Mouse (Mus musculus): Measurements from ENCODE around the gene Polr2m. TPM values are rescaled to one million over a fixed set of nuclear protein-coding genes. Genes with fewer than 3 reads are reported as not detected.

The Polr2m gene
- 337 and 343 TPM in 2 replicates for polyA plus RNA-seq (2015; fragmentation: Nextera tagmentation; extraction: Ambion mirVana)

DNA sequence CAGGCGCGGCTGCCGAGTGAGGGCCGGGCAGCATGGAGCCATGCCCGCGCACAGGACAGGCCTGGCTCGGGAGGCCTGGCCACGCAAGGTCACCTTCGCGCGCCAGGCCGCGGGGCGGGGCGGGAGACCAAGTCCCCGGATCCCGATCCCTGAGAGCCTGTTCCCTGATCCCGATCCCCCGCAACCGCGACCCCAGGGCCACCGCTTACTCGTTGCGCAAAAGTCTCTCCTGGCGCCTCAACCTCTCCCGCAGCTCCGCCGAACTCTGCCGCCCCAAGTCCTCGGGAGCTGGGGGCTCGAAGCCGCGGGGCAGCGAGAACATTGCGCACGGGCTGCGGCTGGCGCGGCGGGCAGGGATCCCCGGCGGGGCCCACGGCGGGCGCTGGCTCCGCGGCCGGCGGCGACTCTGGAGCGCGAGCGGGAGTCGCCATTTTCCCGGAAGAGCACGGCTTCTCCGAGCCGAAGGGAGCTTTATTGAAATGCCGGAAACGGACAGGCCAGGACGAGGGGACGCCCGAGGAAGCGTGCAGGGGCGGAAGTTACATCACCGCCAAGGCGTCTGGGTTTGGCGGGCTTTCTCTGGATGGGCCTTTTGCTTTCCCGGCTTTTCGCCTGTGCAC lies at the start of gene Polr2m:
TSS of gene Polr2m (minus strand) at position 461 of the 620 bp plus-strand sequence.
- Histone ChIP-seq H3K27ac (replicated peaks) (peak within 1 kb of the TSS; percentile 93), H3K36me3 (peaks cover 27% of the 10 kb centered on the region), H3K4me3 (peak within 1 kb of the TSS; percentile 90), H3K9ac (peak within 1 kb of the TSS; percentile 96), H3K4me2 (peak within 1 kb of the TSS; percentile 76), H3K4me1 (replicated peaks) (peaks cover 15% of the 10 kb centered on the region), H3K9me3 (no peaks in the 10 kb centered on the region), H3K27me3 (no peaks in the 10 kb centered on the region)
- ATAC-seq (ENCODE audit: low FRiP score, low read depth): peak; percentile 99
- under 1% methylated on average over 70 of the region's 70 CpGs for WGBS

DNA sequence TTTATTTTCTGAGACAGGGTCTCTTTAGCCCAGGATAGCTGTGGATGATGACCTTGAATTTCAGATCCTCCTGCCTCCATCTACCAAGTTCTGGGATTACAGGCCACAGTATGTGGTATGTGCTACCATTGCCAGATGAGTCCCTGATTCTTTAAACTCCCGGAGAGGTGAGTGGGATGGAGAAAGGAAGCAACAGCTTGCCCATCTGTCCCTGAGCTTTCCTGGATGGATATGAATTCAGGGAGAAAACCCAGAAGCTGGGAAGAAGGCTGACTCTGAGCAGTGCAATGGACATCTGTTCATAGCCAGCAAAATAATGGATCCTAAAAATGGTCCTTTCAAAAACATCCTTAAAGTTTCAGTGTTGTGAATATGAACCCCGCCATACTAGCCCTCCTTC lies 49.3 kb upstream of the Polr2m start:
- Histone ChIP-seq H3K9me3 (no peaks in the 10 kb centered on the region), H3K27ac (replicated peaks) (no peak overlapping the region), H3K27me3 (no peaks in the 10 kb centered on the region), H3K4me3 (no peak overlapping the region), H3K9ac (no peak overlapping the region), H3K4me1 (replicated peaks) (no peaks in the 10 kb centered on the region), H3K4me2 (no peak overlapping the region), H3K36me3 (no peaks in the 10 kb centered on the region)
- no peak for ATAC-seq (ENCODE audit: low FRiP score, low read depth)
- WGBS: 90% methylated on average over 2 of the region's 2 CpGs

DNA sequence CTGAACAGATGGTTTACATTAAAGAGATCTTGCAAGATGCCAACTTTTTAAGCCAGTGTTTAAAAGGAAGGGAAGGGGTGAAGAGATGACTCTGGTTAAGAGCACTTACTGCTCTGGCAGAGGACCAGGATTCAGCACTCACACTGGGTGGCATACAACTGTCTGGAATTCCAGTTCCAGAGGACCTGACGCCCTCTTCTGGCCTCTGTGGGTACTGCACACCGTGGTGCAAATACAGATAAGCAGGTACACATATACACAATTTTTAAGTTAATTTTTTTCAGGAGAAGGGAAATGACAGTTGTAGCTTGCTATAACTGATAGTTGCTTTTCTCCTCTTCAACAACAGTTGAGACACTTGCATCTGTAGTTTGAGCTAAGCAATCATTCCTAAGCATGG lies 44.2 kb upstream of the Polr2m start:
- WGBS: 85% methylated on average over 2 of the region's 2 CpGs
- Histone ChIP-seq H3K4me1 (replicated peaks) (no peaks in the 10 kb centered on the region), H3K36me3 (no peaks in the 10 kb centered on the region), H3K27me3 (no peaks in the 10 kb centered on the region), H3K9me3 (no peaks in the 10 kb centered on the region), H3K4me2 (no peak overlapping the region), H3K27ac (replicated peaks) (no peak overlapping the region), H3K9ac (no peak overlapping the region), H3K4me3 (no peak overlapping the region)
- ATAC-seq (ENCODE audit: low FRiP score, low read depth): no peak

DNA sequence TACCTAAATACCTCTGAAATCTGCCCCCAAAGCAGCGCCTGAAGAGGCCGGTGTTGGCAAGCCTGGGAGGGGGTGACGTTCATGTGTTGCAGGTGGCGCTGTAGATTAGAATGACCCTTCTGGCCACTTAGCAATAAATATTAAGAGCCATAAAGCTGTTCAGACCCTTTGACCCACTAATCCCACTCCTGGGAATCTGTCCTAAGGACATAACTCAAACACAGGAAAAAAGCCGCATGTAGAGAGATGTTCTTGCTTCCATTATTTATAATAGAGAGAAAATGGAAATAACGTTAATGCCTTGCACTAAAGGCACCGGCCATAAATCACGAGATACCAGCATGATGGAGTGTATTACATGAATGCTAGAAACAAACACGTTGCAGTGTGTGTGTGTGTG lies 41.7 kb upstream of the Polr2m start:
- H3K9me3 ChIP-seq: no peaks in the 10 kb centered on the region
- H3K27ac ChIP-seq (replicated peaks): no peak overlapping the region
- H3K27me3 ChIP-seq: no peaks in the 10 kb centered on the region
- H3K4me2 ChIP-seq: no peak overlapping the region
- no peak overlapping the region for H3K4me3 ChIP-seq
- no peak for ATAC-seq (ENCODE audit: low FRiP score, low read depth)
- no peaks in the 10 kb centered on the region for H3K4me1 ChIP-seq (replicated peaks)
- 68% methylated on average over 9 of the region's 9 CpGs for WGBS
- no peak overlapping the region for H3K9ac ChIP-seq
- H3K36me3 ChIP-seq: no peaks in the 10 kb centered on the region

DNA sequence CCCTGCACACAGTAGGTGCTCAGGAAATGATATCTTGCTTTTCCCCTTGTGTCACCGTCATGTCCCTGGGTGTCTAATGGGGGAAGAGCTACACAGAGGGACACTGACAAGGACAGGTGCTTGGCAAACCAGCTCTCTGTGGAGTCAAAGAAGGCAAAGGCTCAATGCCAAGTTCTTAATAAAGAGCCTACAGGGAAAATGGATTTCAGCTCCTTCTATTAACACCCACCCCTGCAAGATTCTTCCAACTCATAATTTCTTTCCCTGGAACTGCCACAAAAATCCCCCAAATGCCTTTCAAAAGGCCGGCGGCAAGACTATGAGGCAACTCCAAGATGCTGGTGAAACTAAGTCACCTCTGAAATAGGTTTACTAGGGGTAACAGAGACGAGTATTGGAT lies 38.2 kb upstream of the Polr2m start:
- H3K9ac ChIP-seq: no peak overlapping the region
- H3K4me1 ChIP-seq (replicated peaks): no peaks in the 10 kb centered on the region
- no peaks in the 10 kb centered on the region for H3K27me3 ChIP-seq
- WGBS: 92% methylated on average over 4 of the region's 4 CpGs
- ATAC-seq (ENCODE audit: low FRiP score, low read depth): no peak
- H3K4me3 ChIP-seq: no peak overlapping the region
- H3K36me3 ChIP-seq: no peaks in the 10 kb centered on the region
- H3K27ac ChIP-seq (replicated peaks): no peak overlapping the region
- H3K9me3 ChIP-seq: no peaks in the 10 kb centered on the region
- no peak overlapping the region for H3K4me2 ChIP-seq

DNA sequence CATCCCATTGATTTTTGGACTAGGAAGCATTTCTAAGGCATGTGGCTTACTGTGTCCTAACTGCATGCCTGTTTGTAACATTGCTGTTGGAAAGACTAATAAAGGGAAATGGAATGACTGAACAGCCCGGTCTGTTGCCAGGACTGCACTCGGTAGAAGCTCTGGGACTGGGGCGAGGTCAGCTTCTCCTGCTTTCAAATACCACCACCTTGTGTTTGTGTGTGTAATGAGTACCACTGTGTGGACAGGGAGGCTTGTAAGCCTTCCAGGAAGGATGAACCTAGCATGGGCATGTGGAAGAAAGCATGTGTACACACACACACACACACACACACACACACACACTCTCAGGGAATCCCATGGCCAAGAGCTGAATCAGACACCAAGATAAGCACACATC lies 34.1 kb upstream of the Polr2m start:
- Histone ChIP-seq H3K27ac (replicated peaks) (no peak overlapping the region), H3K9ac (no peak overlapping the region), H3K4me2 (no peak overlapping the region), H3K27me3 (no peaks in the 10 kb centered on the region), H3K9me3 (no peaks in the 10 kb centered on the region), H3K4me3 (no peak overlapping the region), H3K4me1 (replicated peaks) (no peaks in the 10 kb centered on the region), H3K36me3 (no peaks in the 10 kb centered on the region)
- WGBS: 68% methylated on average over 3 of the region's 3 CpGs
- ATAC-seq (ENCODE audit: low FRiP score, low read depth): no peak

DNA sequence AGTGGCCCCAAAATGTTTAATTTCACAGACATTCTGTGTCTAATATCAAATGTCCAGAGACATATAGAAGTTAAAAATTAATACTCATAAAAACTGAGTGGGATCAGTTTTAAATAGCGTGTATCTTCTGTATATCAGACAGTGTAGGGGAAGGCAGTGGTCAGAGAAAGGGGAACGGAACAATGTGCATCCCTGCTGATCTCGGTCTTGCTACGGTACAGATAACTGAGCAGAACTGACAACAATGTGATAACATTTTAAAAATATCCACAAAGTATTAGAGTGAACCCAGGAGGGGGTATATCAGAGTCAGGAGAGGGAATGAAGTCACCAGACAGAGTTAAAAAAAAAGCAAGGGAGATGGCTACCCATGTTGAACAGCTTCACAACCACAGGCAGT lies 31.8 kb upstream of the Polr2m start:
- Histone ChIP-seq H3K27ac (replicated peaks) (no peak overlapping the region), H3K4me1 (replicated peaks) (no peaks in the 10 kb centered on the region), H3K4me3 (no peak overlapping the region), H3K4me2 (no peak overlapping the region), H3K9ac (no peak overlapping the region), H3K9me3 (no peaks in the 10 kb centered on the region), H3K36me3 (no peaks in the 10 kb centered on the region), H3K27me3 (no peaks in the 10 kb centered on the region)
- 93% methylated on average over 4 of the region's 4 CpGs for WGBS
- ATAC-seq (ENCODE audit: low FRiP score, low read depth): no peak

DNA sequence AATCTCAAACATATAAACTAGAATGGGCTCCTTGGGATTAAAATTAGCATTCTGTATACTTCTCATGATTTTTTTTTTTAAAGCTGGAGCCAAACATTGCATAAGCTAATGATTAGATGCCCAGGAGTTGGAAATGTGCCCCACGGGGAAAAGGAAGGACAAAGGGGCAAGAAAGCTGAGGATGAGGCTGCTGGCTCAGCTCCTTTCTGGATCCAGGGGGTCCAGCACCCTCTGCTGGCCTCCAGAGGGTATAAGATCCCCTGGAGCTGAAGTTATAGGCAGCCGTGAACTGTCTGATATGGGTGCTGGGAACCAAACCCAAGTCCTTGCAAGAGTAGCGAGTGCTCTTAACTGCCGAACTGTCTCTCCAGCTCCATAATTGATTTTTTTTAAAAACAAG lies 30.1 kb upstream of the Polr2m start:
- H3K9me3 ChIP-seq: no peaks in the 10 kb centered on the region
- no peak overlapping the region for H3K27ac ChIP-seq (replicated peaks)
- H3K4me2 ChIP-seq: no peak overlapping the region
- H3K4me1 ChIP-seq (replicated peaks): no peaks in the 10 kb centered on the region
- H3K36me3 ChIP-seq: no peaks in the 10 kb centered on the region
- 91% methylated on average over 4 of the region's 4 CpGs for WGBS
- ATAC-seq (ENCODE audit: low FRiP score, low read depth): no peak
- no peaks in the 10 kb centered on the region for H3K27me3 ChIP-seq
- no peak overlapping the region for H3K4me3 ChIP-seq
- no peak overlapping the region for H3K9ac ChIP-seq

DNA sequence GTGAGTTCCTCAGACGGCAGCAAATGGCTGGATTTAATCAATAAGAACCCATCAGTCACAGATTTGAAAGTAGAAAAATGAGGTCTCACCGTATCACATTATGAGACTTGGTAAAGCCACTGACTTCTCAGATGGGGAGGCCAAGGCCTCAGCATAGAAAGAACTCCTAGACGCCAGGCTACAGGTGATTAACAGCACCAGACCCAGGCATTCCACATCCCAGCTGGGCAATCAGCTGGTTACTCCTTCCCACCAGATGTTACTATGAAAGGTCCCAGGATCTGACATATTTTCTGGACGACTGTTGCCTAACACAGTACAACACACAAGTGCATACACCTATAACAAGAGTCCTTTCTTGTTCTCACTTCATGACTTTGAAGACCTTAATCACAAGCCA lies 27.8 kb upstream of the Polr2m start:
- ATAC-seq (ENCODE audit: low FRiP score, low read depth): no peak
- Histone ChIP-seq H3K4me3 (no peak overlapping the region), H3K36me3 (no peaks in the 10 kb centered on the region), H3K9ac (no peak overlapping the region), H3K27me3 (no peaks in the 10 kb centered on the region), H3K4me1 (replicated peaks) (no peaks in the 10 kb centered on the region), H3K27ac (replicated peaks) (no peak overlapping the region), H3K9me3 (no peaks in the 10 kb centered on the region), H3K4me2 (no peak overlapping the region)
- WGBS: 85% methylated on average over 4 of the region's 4 CpGs

DNA sequence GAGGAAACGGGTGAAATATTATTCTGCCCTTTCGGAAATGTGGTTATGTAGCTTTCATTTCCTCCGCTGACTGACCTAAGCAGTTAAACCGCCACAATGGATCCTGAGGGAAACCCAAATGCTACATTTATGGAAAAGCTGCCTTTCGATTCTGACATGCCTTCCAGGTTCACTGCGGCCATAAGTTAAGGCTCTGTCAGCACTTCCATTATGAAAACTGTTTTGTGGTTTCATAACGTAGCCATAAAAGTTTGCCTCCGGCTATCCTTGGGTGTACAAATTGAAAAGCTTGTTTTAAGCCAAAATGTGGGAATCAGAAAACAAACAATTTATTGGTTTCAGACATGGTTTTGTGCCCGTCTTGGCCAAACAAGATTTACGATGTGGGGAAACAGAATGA lies 27.2 kb upstream of the Polr2m start:
- Histone ChIP-seq H3K4me3 (no peak overlapping the region), H3K27me3 (no peaks in the 10 kb centered on the region), H3K4me1 (replicated peaks) (no peaks in the 10 kb centered on the region), H3K27ac (replicated peaks) (no peak overlapping the region), H3K4me2 (no peak overlapping the region), H3K36me3 (no peaks in the 10 kb centered on the region), H3K9me3 (no peaks in the 10 kb centered on the region), H3K9ac (no peak overlapping the region)
- no peak for ATAC-seq (ENCODE audit: low FRiP score, low read depth)
- WGBS: 86% methylated on average over 10 of the region's 10 CpGs

DNA sequence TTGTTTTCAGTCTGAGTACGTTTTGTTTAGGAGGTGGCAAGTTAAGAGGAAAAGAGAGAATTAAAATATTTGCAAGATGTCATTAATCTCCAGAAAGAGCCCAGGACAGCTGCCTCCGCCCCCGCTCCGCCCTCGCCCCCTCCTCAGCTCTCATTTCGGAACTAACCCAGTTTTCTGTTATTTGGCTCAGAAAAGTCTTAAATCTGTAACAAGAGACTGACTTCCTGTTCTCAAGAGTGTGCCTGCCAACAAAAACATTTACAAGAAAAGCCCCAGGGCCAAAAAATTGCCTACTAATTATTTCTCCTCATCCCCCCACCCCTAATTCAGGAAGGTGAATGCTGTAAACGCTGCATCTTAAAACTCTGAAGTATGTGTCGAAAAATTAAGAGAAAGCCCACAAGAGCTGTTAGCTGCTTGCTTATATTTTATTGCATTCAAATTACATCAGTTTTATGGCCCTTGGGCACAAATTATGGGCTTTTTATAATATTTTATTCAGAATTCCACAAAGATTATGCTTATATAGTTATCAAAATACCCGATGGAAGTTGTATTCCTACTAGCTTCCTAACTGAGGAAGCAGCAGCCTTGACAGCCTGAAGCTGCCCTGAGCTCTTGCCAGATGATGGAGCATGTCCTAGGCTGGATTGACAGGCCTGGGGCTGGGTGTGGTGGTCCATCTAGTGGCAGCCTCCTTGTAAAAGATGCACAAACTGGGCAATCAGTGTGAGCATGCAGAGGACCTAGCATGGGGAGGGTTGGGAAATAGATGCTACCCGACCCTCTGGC lies 12.9 kb upstream of the Polr2m start:
- H3K4me2 ChIP-seq: no peak overlapping the region
- no peaks in the 10 kb centered on the region for H3K36me3 ChIP-seq
- no peak overlapping the region for H3K4me3 ChIP-seq
- no peak overlapping the region for H3K27ac ChIP-seq (replicated peaks)
- WGBS: 75% methylated on average over 10 of the region's 10 CpGs
- H3K9me3 ChIP-seq: no peaks in the 10 kb centered on the region
- no peaks in the 10 kb centered on the region for H3K4me1 ChIP-seq (replicated peaks)
- no peaks in the 10 kb centered on the region for H3K27me3 ChIP-seq
- no peak for ATAC-seq (ENCODE audit: low FRiP score, low read depth)
- H3K9ac ChIP-seq: no peak overlapping the region

DNA sequence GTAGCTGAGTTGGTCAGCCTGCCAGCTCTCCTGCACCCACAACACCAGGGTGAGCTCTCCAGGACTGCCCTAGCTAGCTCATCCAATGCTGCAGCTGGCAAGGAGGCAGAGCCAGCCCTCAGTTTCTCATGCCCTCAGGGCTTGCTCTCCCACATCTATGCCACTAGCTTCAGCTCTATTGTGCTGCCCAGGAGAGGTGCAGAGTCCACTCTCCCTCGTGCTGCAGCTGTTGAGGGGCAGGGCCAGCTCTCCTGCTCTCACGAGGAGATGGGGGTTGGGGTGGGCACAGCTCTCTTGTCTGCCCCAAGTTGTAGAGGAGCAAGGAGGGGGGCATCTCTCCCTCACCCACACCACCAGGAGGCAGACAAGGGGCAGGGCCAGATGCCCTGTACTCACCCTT lies 10.9 kb upstream of the Polr2m start:
- Histone ChIP-seq H3K4me1 (replicated peaks) (no peaks in the 10 kb centered on the region), H3K9me3 (no peaks in the 10 kb centered on the region), H3K27ac (replicated peaks) (no peak overlapping the region), H3K4me3 (no peak overlapping the region), H3K36me3 (no peaks in the 10 kb centered on the region), H3K4me2 (no peak overlapping the region), H3K9ac (no peak overlapping the region), H3K27me3 (no peaks in the 10 kb centered on the region)
- 34% methylated on average over 2 of the region's 2 CpGs for WGBS
- ATAC-seq (ENCODE audit: low FRiP score, low read depth): no peak
